Mouse (Mus musculus): Measurements from ENCODE around the gene Spaca4. TPM values are rescaled to one million over a fixed set of nuclear protein-coding genes. Genes with fewer than 3 reads are reported as not detected.
A peak's percentile ranks its signal among the peaks of the same experiment; 100 is the strongest.

Spaca4 gene
- polyA plus RNA-seq (2015; fragmentation: Nextera tagmentation; extraction: Ambion mirVana) = not detected in 2 replicates

DNA sequence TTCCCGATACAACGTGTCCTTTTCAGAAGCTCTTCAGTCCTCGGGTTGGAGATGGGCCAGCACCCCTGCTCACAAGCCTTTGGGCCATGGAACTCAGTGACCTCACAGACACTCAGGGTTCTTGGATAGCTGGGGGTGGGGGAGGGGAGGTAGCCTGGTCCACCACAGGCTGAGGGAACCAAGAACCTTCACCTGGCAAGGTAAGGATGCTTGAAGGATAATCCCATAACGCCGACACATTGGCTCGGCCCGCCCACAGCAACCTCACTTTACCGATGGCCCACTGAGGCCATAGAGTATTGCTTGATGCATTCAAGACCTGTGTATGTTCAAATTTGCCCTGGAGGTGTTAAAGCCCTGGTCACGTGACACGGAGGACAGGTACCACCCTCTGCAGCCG lies at the start of gene Spaca4:
Gene Spaca4 (minus strand): TSS at position 101 of the 400 bp plus-strand sequence.
- no peaks in the 10 kb centered on the region for H3K9me3 ChIP-seq
- ATAC-seq (ENCODE audit: insufficient number of reproducible peaks, low FRiP score, low TSS enrichment, low read depth) = no peak
- H3K4me2 ChIP-seq = no peak within 1 kb of the TSS
- no peak within 1 kb of the TSS for H3K27ac ChIP-seq
- H3K36me3 ChIP-seq = peaks cover 70% of the 10 kb centered on the region
- no peak within 1 kb of the TSS for H3K9ac ChIP-seq
- WGBS = 90% methylated on average over 11 of the region's 11 CpGs
- no peaks in the 10 kb centered on the region for H3K27me3 ChIP-seq
- peaks cover 10% of the 10 kb centered on the region for H3K4me1 ChIP-seq
- no peak within 1 kb of the TSS for H3K4me3 ChIP-seq

DNA sequence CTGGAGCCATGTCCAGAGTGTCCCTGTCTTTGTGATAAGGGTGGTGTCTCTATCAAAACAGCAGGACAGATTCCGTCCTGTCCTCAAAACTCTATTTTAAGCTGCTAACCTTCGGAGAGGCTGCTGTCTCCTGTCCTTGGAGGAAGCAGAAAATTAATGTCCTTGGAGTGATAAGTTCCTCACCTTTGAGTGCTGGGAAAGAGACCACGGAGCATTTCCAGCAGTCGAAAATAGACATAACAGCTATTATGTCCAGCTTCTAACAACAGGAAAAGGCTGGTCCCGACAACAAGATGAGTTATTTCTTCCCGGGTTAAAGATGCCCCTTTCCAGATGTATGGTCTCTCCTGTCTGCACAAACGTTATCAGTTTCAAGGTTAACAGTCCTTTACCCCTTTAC lies 49.6 kb upstream of the Spaca4 start:
- H3K27ac ChIP-seq = no peak overlapping the region
- no peak for ATAC-seq (ENCODE audit: insufficient number of reproducible peaks, low FRiP score, low TSS enrichment, low read depth)
- peaks cover 6% of the 10 kb centered on the region for H3K4me1 ChIP-seq
- H3K36me3 ChIP-seq = no peaks in the 10 kb centered on the region
- no peak overlapping the region for H3K4me3 ChIP-seq
- WGBS = 72% methylated on average over 7 of the region's 7 CpGs
- no peaks in the 10 kb centered on the region for H3K9me3 ChIP-seq
- H3K9ac ChIP-seq = no peak overlapping the region
- H3K27me3 ChIP-seq = 0 out of 2 replicates have a peak, but pooled peaks cover 7% of the 10 kb centered on the region
- no peak overlapping the region for H3K4me2 ChIP-seq

DNA sequence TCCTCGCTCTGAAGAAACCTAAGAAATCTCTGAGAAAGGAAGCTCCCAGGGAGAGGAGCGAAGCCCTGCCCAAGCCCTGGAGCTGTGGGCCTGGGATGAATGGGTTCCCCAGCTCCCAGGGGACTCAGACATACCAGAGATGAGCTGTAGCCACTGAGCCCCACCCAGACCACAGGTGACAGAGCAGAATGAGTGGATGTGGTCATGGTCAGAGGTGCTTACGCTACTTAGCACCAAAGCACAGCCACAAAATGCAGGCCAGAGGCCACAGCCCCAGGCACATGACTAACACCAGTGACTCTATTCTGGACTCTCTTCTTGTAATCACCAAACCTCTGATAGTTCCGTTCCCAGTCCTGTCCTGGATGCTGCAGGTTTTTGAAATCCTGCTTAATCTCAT lies 45.5 kb upstream of the Spaca4 start:
- Histone ChIP-seq H3K4me3 (no peak overlapping the region), H3K9me3 (no peaks in the 10 kb centered on the region), H3K4me2 (no peak overlapping the region), H3K27ac (peak overlapping the region; percentile 54), H3K4me1 (0 out of 2 replicates have a peak, but pooled peaks cover 2% of the 10 kb centered on the region), H3K36me3 (no peaks in the 10 kb centered on the region), H3K27me3 (0 out of 2 replicates have a peak, but pooled peaks cover 5% of the 10 kb centered on the region), H3K9ac (no peak overlapping the region)
- 55% methylated on average over 4 of the region's 4 CpGs for WGBS
- ATAC-seq (ENCODE audit: insufficient number of reproducible peaks, low FRiP score, low TSS enrichment, low read depth) = no peak

DNA sequence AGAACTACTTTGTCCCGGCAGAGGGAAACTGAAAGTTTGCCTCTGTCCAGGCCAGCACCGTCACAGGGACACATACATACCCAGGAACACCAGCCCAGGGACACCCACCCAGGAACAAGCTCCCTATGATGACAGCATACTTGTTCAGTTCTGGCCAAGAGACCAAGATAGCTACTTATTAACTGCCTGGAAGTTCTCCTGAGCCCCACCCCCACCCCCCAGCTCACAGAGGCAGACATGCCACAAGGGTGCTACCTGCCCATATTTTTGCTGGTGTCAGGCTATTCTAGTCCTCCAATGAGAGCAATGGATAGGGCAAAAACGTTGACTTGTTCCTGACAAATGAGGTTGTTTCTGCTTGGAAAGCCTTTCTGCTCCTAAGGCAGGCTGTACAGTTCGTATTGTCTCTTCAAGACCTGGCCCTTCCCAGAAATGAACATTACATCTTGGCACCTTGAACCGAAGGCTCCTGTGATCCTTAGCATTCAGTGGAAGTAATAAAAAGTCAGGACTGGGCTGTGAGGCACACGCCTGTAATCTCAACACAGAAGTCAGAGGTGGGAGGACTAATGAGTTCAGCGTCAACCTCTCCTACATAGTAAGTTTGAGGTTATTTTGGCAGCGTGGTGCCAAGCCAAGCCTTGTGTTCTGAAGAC lies 44.9 kb upstream of the Spaca4 start:
- WGBS = 61% methylated on average over 8 of the region's 8 CpGs
- H3K4me3 ChIP-seq = no peak overlapping the region
- no peak for ATAC-seq (ENCODE audit: insufficient number of reproducible peaks, low FRiP score, low TSS enrichment, low read depth)

DNA sequence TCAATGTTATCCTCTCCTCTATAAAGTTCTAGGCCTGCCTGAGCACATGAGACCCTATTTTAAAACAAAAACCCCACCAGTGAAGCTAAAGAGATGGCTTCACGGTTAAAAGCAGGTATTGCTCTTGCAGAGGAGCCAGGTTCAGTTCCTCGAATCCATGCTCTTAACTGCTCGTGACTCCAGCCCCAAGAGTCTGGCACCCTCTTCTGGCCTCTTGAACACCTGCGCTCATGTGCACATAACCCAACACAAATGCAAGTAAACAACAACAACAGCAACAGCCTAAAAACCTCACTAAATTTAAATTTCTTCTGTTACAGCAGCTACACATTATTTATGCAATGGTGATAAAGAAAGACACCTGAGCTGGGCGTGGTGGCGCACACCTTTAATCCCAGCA lies 41.9 kb upstream of the Spaca4 start:
- Histone ChIP-seq H3K9me3 (no peaks in the 10 kb centered on the region), H3K4me1 (0 out of 2 replicates have a peak, but pooled peaks cover 7% of the 10 kb centered on the region), H3K27ac (no peak overlapping the region), H3K4me3 (no peak overlapping the region), H3K36me3 (no peaks in the 10 kb centered on the region), H3K9ac (no peak overlapping the region), H3K27me3 (no peaks in the 10 kb centered on the region), H3K4me2 (no peak overlapping the region)
- ATAC-seq (ENCODE audit: insufficient number of reproducible peaks, low FRiP score, low TSS enrichment, low read depth) = no peak
- WGBS = 92% methylated on average over 6 of the region's 6 CpGs

More for the DNA sequence above, 44.9 kb upstream of the Spaca4 start:
- peak overlapping the region; percentile 54; the same call in 1 of the 2 replicates for H3K27ac ChIP-seq
- 0 out of 2 replicates have a peak, but pooled peaks cover 7% of the 10 kb centered on the region for H3K4me1 ChIP-seq
- no peaks in the 10 kb centered on the region for H3K36me3 ChIP-seq
- no peak overlapping the region for H3K4me2 ChIP-seq
- no peaks in the 10 kb centered on the region for H3K9me3 ChIP-seq
- H3K27me3 ChIP-seq = 0 out of 2 replicates have a peak, but pooled peaks cover 5% of the 10 kb centered on the region
- no peak overlapping the region for H3K9ac ChIP-seq

GRCm38 (mm10) chr7:45766764-45767163 lies 41.2 kb upstream of the Spaca4 start:
- Histone ChIP-seq H3K4me3 (no peak overlapping the region), H3K27me3 (no peaks in the 10 kb centered on the region), H3K9me3 (no peaks in the 10 kb centered on the region), H3K9ac (no peak overlapping the region), H3K36me3 (no peaks in the 10 kb centered on the region), H3K27ac (no peak overlapping the region; the same call in 1 of the 2 replicates), H3K4me1 (0 out of 2 replicates have a peak, but pooled peaks cover 7% of the 10 kb centered on the region), H3K4me2 (no peak overlapping the region)
- 38% methylated on average over 8 of the region's 8 CpGs for WGBS
- peak; percentile 56; the same call in 1 of the 2 replicates for ATAC-seq (ENCODE audit: insufficient number of reproducible peaks, low FRiP score, low TSS enrichment, low read depth)

GRCm38 (mm10) chr7:45765995-45766394 lies 40.4 kb upstream of the Spaca4 start:
- peak overlapping the region; percentile 64 for H3K27ac ChIP-seq
- no peaks in the 10 kb centered on the region for H3K9me3 ChIP-seq
- H3K4me1 ChIP-seq = 0 out of 2 replicates have a peak, but pooled peaks cover 7% of the 10 kb centered on the region
- H3K4me2 ChIP-seq = no peak overlapping the region
- H3K9ac ChIP-seq = no peak overlapping the region
- H3K27me3 ChIP-seq = no peaks in the 10 kb centered on the region
- ATAC-seq (ENCODE audit: insufficient number of reproducible peaks, low FRiP score, low TSS enrichment, low read depth) = no peak
- no peaks in the 10 kb centered on the region for H3K36me3 ChIP-seq
- WGBS = 38% methylated on average over 8 of the region's 8 CpGs
- H3K4me3 ChIP-seq = no peak overlapping the region

GRCm38 (mm10) chr7:45760151-45760550 lies 34.5 kb upstream of the Spaca4 start:
- Histone ChIP-seq H3K27ac (no peak overlapping the region), H3K27me3 (peaks cover 28% of the 10 kb centered on the region), H3K4me1 (peaks cover 7% of the 10 kb centered on the region; the same call in 1 of the 2 replicates), H3K4me3 (no peak overlapping the region), H3K9ac (no peak overlapping the region), H3K9me3 (no peaks in the 10 kb centered on the region), H3K36me3 (no peaks in the 10 kb centered on the region), H3K4me2 (no peak overlapping the region)
- WGBS = 63% methylated on average over 5 of the region's 5 CpGs
- no peak for ATAC-seq (ENCODE audit: insufficient number of reproducible peaks, low FRiP score, low TSS enrichment, low read depth)

- Histone ChIP-seq H3K9me3 (no peaks in the 10 kb centered on the region), H3K27me3 (peaks cover 28% of the 10 kb centered on the region), H3K9ac (no peak overlapping the region), H3K27ac (no peak overlapping the region; the same call in 1 of the 2 replicates), H3K4me2 (peak overlapping the region; percentile 42), H3K36me3 (no peaks in the 10 kb centered on the region), H3K4me3 (peak overlapping the region; percentile 21), H3K4me1 (peaks cover 7% of the 10 kb centered on the region; the same call in 1 of the 2 replicates)
- ATAC-seq (ENCODE audit: insufficient number of reproducible peaks, low FRiP score, low TSS enrichment, low read depth) = no peak
- 3% methylated on average over 26 of the region's 27 CpGs for WGBS
Observed at GRCm38 (mm10) chr7:45759400-45759799, 33.8 kb upstream of the Spaca4 start.

DNA sequence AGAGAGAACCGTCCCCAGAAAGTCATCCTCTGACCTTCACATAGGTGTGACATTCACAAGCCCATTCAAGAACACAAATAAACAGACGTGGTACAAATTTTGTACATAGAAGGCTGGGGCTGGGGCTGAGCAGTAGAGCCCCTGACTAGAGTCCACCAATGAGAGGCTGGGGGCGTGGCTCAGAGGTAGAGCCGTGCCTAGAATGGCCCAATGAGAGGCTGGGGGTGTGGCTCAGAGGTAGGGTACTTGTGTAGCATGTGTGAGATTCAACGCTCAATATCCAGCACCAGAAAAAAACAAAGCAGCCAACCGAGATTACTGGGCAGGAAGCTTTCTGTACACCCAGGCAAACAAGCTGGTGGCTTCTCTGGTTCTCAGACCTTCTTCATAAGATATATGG lies 30.1 kb upstream of the Spaca4 start:
- Histone ChIP-seq H3K4me3 (no peak overlapping the region), H3K27ac (no peak overlapping the region), H3K27me3 (peaks cover 28% of the 10 kb centered on the region), H3K9ac (no peak overlapping the region), H3K4me2 (no peak overlapping the region), H3K36me3 (no peaks in the 10 kb centered on the region), H3K4me1 (peaks cover 7% of the 10 kb centered on the region; the same call in 1 of the 2 replicates), H3K9me3 (no peaks in the 10 kb centered on the region)
- WGBS = 58% methylated on average over 6 of the region's 6 CpGs
- no peak for ATAC-seq (ENCODE audit: insufficient number of reproducible peaks, low FRiP score, low TSS enrichment, low read depth)

DNA sequence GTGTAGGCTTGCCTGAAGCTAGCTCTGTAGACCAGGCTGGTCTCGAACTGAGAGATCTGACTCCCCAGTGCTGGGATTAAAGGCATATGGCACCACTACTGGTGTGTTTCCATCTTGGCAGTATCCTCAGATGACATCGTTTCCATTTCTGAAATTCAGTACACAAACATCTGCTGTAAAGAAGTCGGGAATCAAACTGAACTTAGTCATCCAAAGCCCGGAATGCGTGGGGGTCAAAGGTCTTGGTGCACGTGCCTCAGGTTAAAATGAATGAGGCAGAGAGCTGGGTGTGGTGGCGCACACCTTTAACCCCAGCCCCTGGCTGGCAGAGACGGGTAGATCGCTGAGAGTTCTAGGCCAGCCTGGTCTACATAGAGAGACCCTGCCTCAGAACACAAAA lies 24.5 kb upstream of the Spaca4 start:
- 64% methylated on average over 9 of the region's 9 CpGs for WGBS
- Histone ChIP-seq H3K27ac (no peak overlapping the region), H3K36me3 (no peaks in the 10 kb centered on the region), H3K4me2 (no peak overlapping the region), H3K4me3 (no peak overlapping the region), H3K9ac (no peak overlapping the region), H3K9me3 (no peaks in the 10 kb centered on the region), H3K4me1 (peaks cover 8% of the 10 kb centered on the region; the same call in 1 of the 2 replicates), H3K27me3 (no peaks in the 10 kb centered on the region)
- ATAC-seq (ENCODE audit: insufficient number of reproducible peaks, low FRiP score, low TSS enrichment, low read depth) = no peak

DNA sequence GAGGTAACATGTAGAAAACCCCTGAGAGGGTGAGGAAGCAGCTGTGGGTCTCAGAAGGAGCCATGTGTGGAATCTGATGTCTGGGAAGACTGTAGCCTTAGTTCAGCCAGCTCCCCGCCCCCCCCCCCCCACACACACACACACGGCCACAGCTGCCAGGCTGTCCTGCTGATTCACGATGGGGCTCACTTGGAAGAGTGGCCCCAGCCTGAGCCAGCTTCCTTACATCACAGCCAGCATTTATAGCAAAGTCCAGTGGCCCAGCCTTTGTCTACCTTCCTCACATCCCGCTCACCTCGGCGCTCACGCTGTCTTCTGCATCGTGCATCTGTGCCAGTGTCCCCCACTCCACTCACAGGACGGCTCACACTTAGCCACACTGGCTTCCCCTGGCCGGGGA lies 23.8 kb upstream of the Spaca4 start:
- no peak for ATAC-seq (ENCODE audit: insufficient number of reproducible peaks, low FRiP score, low TSS enrichment, low read depth)
- Histone ChIP-seq H3K4me2 (no peak overlapping the region), H3K27me3 (no peaks in the 10 kb centered on the region), H3K4me3 (no peak overlapping the region), H3K4me1 (peaks cover 8% of the 10 kb centered on the region; the same call in 1 of the 2 replicates), H3K9ac (no peak overlapping the region), H3K9me3 (no peaks in the 10 kb centered on the region), H3K27ac (no peak overlapping the region), H3K36me3 (no peaks in the 10 kb centered on the region)
- WGBS = 33% methylated on average over 9 of the region's 10 CpGs
